Mouse (Mus musculus): ENCODE results near the gene Zfp618.

Zfp618 gene

GRCm38 (mm10) chr4:62965497-62966302 is at the start of gene Zfp618:
Gene Zfp618, plus strand, starts transcription at chr4:62965573.
- peak; percentile 5 for DNase-seq (ENCODE audit: low read depth)

GRCm38 (mm10) chr4:62917056-62917455 is 48.3 kb upstream of the Zfp618 start:
- DNase-seq (ENCODE audit: low read depth) = no peak

GRCm38 (mm10) chr4:62933798-62934197 is 31.6 kb upstream of the Zfp618 start:
- peak; percentile 2 for DNase-seq (ENCODE audit: low read depth)

GRCm38 (mm10) chr4:62935589-62936218 is 29.7 kb upstream of the Zfp618 start:
- no peak for DNase-seq (ENCODE audit: low read depth)

- no peak for DNase-seq (ENCODE audit: low read depth)
Observed at GRCm38 (mm10) chr4:62941961-62942892, 23.1 kb upstream of the Zfp618 start.

GRCm38 (mm10) chr4:62944326-62944879 is 21.0 kb upstream of the Zfp618 start:
- no peak for DNase-seq (ENCODE audit: low read depth)

GRCm38 (mm10) chr4:62963806-62964205 is 1.6 kb upstream of the Zfp618 start:
- DNase-seq (ENCODE audit: low read depth) = no peak

- DNase-seq (ENCODE audit: low read depth) = no peak
Observed at GRCm38 (mm10) chr4:62964844-62965496, 403 bp upstream of the Zfp618 start.

GRCm38 (mm10) chr4:62969526-62969925 is 4.2 kb downstream of the Zfp618 start:
- DNase-seq (ENCODE audit: low read depth) = no peak

GRCm38 (mm10) chr4:62971991-62972390 is 6.6 kb downstream of the Zfp618 start:
- DNase-seq (ENCODE audit: low read depth) = no peak

GRCm38 (mm10) chr4:62973086-62973485 is 7.7 kb downstream of the Zfp618 start:
- DNase-seq (ENCODE audit: low read depth) = no peak

- no peak for DNase-seq (ENCODE audit: low read depth)
Observed at GRCm38 (mm10) chr4:62974901-62975300, 9.5 kb downstream of the Zfp618 start.

GRCm38 (mm10) chr4:62975541-62975940 is 10.2 kb downstream of the Zfp618 start:
- no peak for DNase-seq (ENCODE audit: low read depth)

- DNase-seq (ENCODE audit: low read depth) = no peak
Observed at GRCm38 (mm10) chr4:62977454-62977853, 12.1 kb downstream of the Zfp618 start.

GRCm38 (mm10) chr4:62978501-62978911 is 13.1 kb downstream of the Zfp618 start:
- DNase-seq (ENCODE audit: low read depth) = no peak

- no peak for DNase-seq (ENCODE audit: low read depth)
Observed at GRCm38 (mm10) chr4:62981572-62981971, 16.2 kb downstream of the Zfp618 start.

- DNase-seq (ENCODE audit: low read depth) = no peak
Observed at GRCm38 (mm10) chr4:62983556-62983955, 18.2 kb downstream of the Zfp618 start.

- DNase-seq (ENCODE audit: low read depth) = no peak
Observed at GRCm38 (mm10) chr4:62991336-62991735, 26.0 kb downstream of the Zfp618 start.

GRCm38 (mm10) chr4:62993190-62993589 is 27.8 kb downstream of the Zfp618 start:
- no peak for DNase-seq (ENCODE audit: low read depth)

- DNase-seq (ENCODE audit: low read depth) = no peak
Observed at GRCm38 (mm10) chr4:62997606-62998005, 32.2 kb downstream of the Zfp618 start.

GRCm38 (mm10) chr4:62998431-62998835 is 33.1 kb downstream of the Zfp618 start:
- DNase-seq (ENCODE audit: low read depth) = no peak

- DNase-seq (ENCODE audit: low read depth) = no peak
Observed at GRCm38 (mm10) chr4:62998908-62999307, 33.5 kb downstream of the Zfp618 start.
